Mouse (Mus musculus) cerebellum, postnatal 14 days (tissue): ENCODE measurements at regions not wholly inside any gene's neighbourhood (a gene's known extent, or its start where the extent isn't known, plus 50 kb on each side); places are given as distances from the start of the nearest gene placed in this dataset.

Experiments used
- DNase-seq, 2 experiments: peaks; one replicate each; pipeline ENCODE4 v3.0.0; 2021; ENCODE audit warnings: mixed read lengths in 2 of 2

GRCm38 (mm10) chr12:105898580-105899293 is 111.3 kb upstream of the Vrk1 start:
- DNase-seq: no peak

- DNase-seq: no peak
Observed at GRCm38 (mm10) chr12:105899294-105899909, 110.6 kb upstream of the Vrk1 start.

- no peak for DNase-seq
Observed at GRCm38 (mm10) chr12:105900479-105900878, 109.5 kb upstream of the Vrk1 start.

GRCm38 (mm10) chr12:105903072-105903471 is 107.0 kb upstream of the Vrk1 start:
- no peak for DNase-seq

GRCm38 (mm10) chr12:105906584-105906983 is 103.4 kb upstream of the Vrk1 start:
- no peak for DNase-seq

- no peak for DNase-seq
Observed at GRCm38 (mm10) chr12:105907851-105908620, 102.0 kb upstream of the Vrk1 start.

- no peak for DNase-seq
Observed at GRCm38 (mm10) chr12:105911556-105911955, 98.5 kb upstream of the Vrk1 start.

- no peak for DNase-seq
Observed at GRCm38 (mm10) chr12:105917388-105917963, 92.6 kb upstream of the Vrk1 start.

- DNase-seq: no peak
Observed at GRCm38 (mm10) chr12:105918775-105919174, 91.3 kb upstream of the Vrk1 start.

GRCm38 (mm10) chr12:105927210-105927609 is 82.8 kb upstream of the Vrk1 start:
- DNase-seq: no peak

- no peak for DNase-seq
Observed at GRCm38 (mm10) chr12:105929456-105929921, 80.5 kb upstream of the Vrk1 start.

GRCm38 (mm10) chr12:105935441-105935880 is 74.6 kb upstream of the Vrk1 start:
- peak; percentile 53 to 67 for DNase-seq

- DNase-seq: no peak
Observed at GRCm38 (mm10) chr12:105936812-105937530, 73.1 kb upstream of the Vrk1 start.

GRCm38 (mm10) chr12:105942136-105943076 is 67.6 kb upstream of the Vrk1 start:
- no peak for DNase-seq

- no peak for DNase-seq
Observed at GRCm38 (mm10) chr12:105943077-105943433, 67.0 kb upstream of the Vrk1 start.

- no peak for DNase-seq
Observed at GRCm38 (mm10) chr12:105947332-105947731, 62.7 kb upstream of the Vrk1 start.

- no peak for DNase-seq
Observed at GRCm38 (mm10) chr12:105948322-105948721, 61.7 kb upstream of the Vrk1 start.

GRCm38 (mm10) chr12:105955764-105956290 is 54.2 kb upstream of the Vrk1 start:
- peak in 1 of 2 experiments; percentile 29 for DNase-seq

GRCm38 (mm10) chr12:105959756-105960155 is 50.3 kb upstream of the Vrk1 start:
- DNase-seq: no peak
